Mouse (Mus musculus): ENCODE results near the gene Nek4.

Gene Nek4

DNA sequence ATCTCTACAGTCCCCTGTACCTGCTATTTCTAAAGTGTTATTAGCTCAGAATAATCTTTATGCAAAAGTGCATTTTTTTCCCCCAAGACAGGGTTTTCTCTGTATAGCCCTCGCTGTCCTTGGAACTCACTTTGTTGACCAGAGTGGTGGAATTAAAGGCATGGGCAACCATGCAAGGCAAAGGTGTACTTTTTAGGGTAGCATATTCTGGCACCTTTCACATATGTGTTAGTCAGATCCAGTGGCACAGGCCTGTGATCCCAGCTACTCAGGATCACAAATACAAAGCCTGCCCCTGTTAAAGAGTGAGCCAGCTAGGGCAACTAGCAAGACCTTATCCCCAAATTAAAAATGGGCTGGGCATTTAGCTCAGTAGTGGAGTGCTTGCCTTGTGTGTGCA lies 9.2 kb downstream of the Nek4 start:
- DNase-seq (ENCODE audit: low spot score in 2 of 2), result no peak

- DNase-seq (ENCODE audit: low spot score in 2 of 2), result peak; percentile 61 to 76
These were observed 23.0 kb downstream of the Nek4 start for GRCm38 (mm10) chr14:30974204-30974603.

GRCm38 (mm10) chr14:30976222-30976621 lies 25.0 kb downstream of the Nek4 start:
- no peak for DNase-seq (ENCODE audit: low spot score in 2 of 2)

DNA sequence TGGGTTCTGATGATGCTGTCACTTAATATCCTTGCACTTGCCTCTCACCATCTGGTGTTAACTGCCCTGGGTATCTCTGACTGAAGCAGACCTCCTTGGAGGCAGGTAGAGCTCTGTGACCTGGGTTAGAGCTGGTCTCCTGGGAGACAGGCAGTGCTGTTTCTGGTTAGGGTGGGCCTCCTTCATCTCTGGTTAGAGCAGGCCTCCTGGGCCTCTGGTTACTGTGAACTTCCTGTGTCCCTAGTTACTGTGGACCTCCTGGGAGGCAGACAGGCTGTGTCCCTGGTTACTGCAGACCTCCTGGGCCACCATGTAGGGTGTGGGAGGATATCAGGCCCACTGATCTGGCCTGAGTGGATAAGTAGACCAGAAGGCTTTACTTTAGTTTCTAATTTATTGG lies 45.2 kb downstream of the Nek4 start:
- DNase-seq (ENCODE audit: low spot score in 2 of 2), result no peak

- DNase-seq (ENCODE audit: low spot score in 2 of 2), result no peak
These were observed 49.2 kb downstream of the Nek4 start for GRCm38 (mm10) chr14:31000356-31000755.

GRCm38 (mm10) chr14:31000816-31001306 lies 49.7 kb downstream of the Nek4 start:
- no peak for DNase-seq (ENCODE audit: low spot score in 2 of 2)

- peak; percentile 90 for DNase-seq (ENCODE audit: low spot score in 2 of 2)
These were observed 50.4 kb downstream of the Nek4 start, which contains the start of the genes Glt8d1 and Spcs1 for GRCm38 (mm10) chr14:31001307-31002205. Glt8d1 (plus strand) TSS chr14:31001400. Spcs1 (minus strand) TSS chr14:31001672.

DNA sequence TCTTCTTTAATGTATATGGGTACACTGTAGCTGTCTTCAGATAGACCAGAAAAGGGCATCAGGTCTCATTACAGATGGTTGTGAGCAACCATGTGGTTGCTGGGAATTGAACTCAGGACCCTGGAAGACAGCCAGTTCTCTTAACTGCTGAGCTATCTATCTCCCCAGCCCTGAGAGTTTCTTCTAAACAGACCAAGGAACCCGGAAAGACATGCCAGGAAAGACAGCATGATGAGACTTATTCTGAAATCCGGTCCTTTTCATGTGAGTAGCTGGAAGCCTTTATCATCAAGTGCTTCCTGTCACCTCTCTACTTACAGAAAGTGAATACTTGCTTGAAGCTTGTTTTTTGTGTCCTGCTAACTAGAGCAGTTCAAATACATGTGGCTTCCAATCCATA lies 53.4 kb downstream of the Nek4 start:
- no peak for DNase-seq (ENCODE audit: low spot score in 2 of 2)

DNA sequence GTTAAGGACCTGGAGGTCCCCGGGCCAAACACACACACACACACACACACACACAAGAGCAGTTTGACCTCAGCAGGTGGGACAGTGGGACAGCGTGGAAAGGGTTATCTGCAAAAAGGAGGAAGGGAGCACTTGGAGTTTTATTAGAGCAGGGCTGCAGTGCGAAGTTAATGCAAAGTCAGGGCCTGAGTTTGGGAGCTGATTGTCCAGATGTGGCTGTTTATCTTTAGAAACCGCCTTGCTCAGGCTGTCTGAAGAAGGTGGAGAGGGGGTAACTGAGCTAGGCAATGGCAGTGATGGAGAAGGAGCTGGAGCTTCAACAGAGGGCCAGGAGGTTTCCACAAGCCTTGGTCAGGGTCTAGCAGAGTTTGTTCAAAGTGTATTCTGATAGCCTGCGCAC lies 55.6 kb downstream of the Nek4 start:
- DNase-seq (ENCODE audit: low spot score in 2 of 2), result no peak

- no peak for DNase-seq (ENCODE audit: low spot score in 2 of 2)
These were observed 60.4 kb downstream of the Nek4 start for GRCm38 (mm10) chr14:31011588-31011987.

- DNase-seq (ENCODE audit: low spot score in 2 of 2), result no peak
These were observed 62.8 kb downstream of the Nek4 start for GRCm38 (mm10) chr14:31013928-31014327.

- DNase-seq (ENCODE audit: low spot score in 2 of 2), result no peak
These were observed 64.9 kb downstream of the Nek4 start for GRCm38 (mm10) chr14:31016063-31016462.

DNA sequence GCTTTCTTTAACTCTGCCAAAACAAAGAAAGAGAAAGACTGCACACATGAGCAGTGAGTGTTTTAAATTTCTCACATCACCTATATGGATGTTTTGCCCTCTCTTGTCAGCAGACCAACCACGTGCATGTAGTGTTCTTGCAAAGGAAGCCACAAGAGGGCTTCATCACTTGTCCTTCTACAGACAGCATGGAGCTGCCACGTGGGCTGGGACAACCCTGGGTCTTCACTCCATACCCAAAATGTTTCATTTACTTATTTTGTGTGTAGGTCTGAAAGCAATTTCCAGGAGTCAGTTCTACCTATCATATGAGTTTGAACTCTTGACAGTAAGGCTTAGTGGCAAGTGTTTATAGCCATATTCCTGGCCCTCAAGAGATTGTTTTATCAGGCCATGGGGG lies 66.7 kb downstream of the Nek4 start:
- no peak for DNase-seq (ENCODE audit: low spot score in 2 of 2)

GRCm38 (mm10) chr14:31018860-31019291 lies 67.7 kb downstream of the Nek4 start, which contains the start of the genes Pbrm1 and Gnl3:
Pbrm1 (plus strand) TSS chr14:31019138.
Gnl3 (minus strand) TSS chr14:31019152.
- peak; percentile 97 for DNase-seq (ENCODE audit: low spot score in 2 of 2)

DNA sequence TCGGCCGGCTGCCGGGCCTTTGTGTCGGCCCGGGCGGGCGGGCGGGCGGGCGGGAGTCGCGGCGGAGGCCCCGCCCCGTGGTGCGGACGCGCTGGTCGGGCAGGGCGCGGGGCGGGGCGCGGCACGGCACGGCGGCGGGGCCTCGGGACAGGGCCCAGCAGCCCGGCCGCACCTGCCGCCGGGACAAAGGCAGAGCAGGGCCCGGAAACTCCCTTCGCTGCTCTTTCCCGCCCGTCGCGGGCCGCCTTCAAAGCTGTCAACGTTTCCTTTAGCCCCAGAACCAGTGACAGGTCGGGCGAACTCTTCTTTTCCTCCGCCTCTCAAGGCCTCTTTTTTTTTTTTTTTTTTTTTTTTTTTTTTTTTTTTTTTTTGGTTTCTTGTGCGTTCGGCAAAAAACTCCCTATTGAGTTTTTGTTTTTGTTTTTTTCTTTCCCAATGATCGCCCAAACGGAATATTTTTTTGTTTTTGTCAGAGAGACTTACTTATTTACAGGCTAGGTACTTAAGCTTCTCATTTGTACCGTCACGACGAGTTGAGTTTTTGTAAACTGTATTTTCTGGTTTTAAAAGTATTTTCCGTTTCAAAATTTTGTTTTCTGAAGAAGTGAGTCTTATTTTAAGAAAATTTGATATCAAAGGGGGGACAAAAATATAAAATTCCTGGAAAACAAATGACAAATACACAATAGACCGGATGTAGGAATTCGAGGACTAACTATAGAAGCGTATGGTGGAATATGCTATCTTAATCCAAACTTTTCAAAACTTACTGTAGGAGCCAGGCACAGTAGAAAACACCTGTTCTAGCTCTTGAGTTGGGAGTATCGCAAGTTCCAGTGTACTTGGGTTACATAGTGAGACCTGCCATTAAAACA lies 68.4 kb downstream of the Nek4 start:
- DNase-seq (ENCODE audit: low spot score in 2 of 2), result peak in 1 of 2 experiments; percentile 57

GRCm38 (mm10) chr14:31022579-31022978 lies 71.4 kb downstream of the Nek4 start:
- no peak for DNase-seq (ENCODE audit: low spot score in 2 of 2)

DNA sequence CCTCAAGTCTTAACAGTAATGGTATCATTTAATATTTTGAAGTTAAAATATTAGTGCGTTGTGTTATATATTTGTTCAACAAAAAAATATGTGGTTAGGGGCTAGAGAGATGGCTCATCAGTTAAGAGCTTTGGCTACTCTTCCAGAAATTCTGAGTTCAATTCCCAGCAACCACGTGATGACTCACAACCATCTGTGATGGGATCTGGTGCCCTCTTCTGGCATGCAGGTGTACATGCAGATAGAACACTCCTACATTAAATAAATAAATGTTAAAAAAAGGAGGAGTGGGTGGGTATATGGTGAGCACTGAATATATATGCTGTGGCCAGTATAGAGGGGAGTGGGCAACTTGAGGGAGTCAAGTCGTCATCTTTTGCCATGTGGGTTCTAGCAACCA lies 74.6 kb downstream of the Nek4 start:
- no peak for DNase-seq (ENCODE audit: low spot score in 2 of 2)

Measured in frontal cortex, postnatal 36 days (tissue).